Mouse (Mus musculus): ENCODE measurements around the gene B3gnt3.

DNA sequence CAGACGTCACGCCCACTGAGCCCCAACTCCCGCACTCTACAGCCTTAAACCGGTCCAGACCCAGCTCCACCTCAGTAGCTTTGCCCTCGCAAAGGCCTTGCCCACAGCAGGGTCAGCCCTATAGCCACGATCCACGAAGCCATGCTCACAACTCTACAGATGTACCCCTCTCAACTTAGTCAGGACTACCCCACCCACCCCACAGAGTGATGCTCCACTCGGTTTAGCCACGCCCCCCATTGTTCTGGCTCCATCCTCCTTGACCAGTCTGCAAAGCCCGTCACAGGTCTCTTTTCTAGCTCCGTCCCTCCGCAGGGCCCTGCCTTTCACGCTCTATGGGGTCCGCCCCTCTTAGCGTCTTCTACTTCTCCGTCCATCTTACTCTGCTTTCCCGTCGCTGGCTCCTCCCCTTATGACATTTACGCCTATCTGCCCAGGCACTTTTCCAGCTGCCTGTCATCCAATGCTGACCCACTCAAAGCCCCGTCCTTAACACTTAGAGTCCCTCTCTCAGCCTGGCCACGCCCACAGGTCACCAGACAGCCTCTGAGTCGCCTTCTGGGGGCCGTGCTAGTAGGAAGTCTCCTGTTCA, 15.3 kb downstream of the B3gnt3 start:
- no peak for TF ChIP-seq TCF12 (IDR thresholded peaks at IDR 0.05; ENCODE audit: low read depth, low read length)
- no peak for TF ChIP-seq POLR2AphosphoS2 (IDR thresholded peaks at IDR 0.05; ENCODE audit: low read length)
- no peak for TF ChIP-seq GATA1 (IDR thresholded peaks at IDR 0.05; ENCODE audit: low read depth, low read length)
- no peak for TF ChIP-seq CTCF (IDR thresholded peaks at IDR 0.05 in 2 of 3, conservative IDR thresholded peaks at IDR 0.05 in 1 of 3; ENCODE audit: control insufficient read depth in 1 of 3, insufficient read depth in 1 of 3, low read depth in 2 of 3, low read length in 3 of 3, poor library complexity in 1 of 3, severe bottlenecking in 1 of 3)
- TF ChIP-seq MAX (IDR thresholded peaks at IDR 0.05; ENCODE audit: low read length), result no peak
- TF ChIP-seq KAT2A (conservative IDR thresholded peaks at IDR 0.05; ENCODE audit: low read depth, low read length), result no peak
- TF ChIP-seq POLR2A (IDR thresholded peaks at IDR 0.05; ENCODE audit: control insufficient read depth in 1 of 2, insufficient read depth in 1 of 2, low read depth in 1 of 2, low read length in 2 of 2, poor library complexity in 1 of 2), result no peak
- TF ChIP-seq JUND (IDR thresholded peaks at IDR 0.05; ENCODE audit: low read depth, low read length), result no peak
